Mouse (Mus musculus) embryo, embryonic 10.5 days (tissue): Measurements from ENCODE around the gene Plpp7.

ENCODE experiments used
- DNase-seq: peaks from one replicate; pipeline ENCODE4 v3.0.0-alpha.2; 2015; ENCODE audit warnings: low spot score

Gene Plpp7

GRCm38 (mm10) chr2:32139377-32139776 is 44.0 kb downstream of the Plpp7 start:
- no peak for DNase-seq

GRCm38 (mm10) chr2:32140498-32140934 is 45.2 kb downstream of the Plpp7 start:
- no peak for DNase-seq

- DNase-seq: no peak
Observed at GRCm38 (mm10) chr2:32141602-32142001, 46.3 kb downstream of the Plpp7 start.

DNA sequence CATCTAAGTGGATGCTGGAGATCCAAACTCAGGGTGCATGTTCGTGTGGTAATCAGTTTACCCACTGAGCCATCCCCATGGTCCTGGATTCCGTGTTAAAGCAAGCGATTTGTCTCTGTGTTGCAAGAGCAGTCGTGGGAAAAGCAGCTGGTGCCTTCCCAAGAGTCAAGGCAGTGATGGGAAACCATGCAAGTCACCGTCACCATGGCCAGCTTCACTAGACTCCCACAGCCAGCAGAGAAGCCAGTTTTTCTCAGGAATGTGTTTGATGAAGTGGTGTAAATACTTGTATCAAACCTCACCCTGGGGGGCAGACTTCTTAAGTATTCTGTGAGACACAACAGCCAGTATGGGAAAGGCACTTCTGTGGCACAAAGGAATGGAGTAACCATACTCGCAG is 47.0 kb downstream of the Plpp7 start:
- DNase-seq: no peak

- no peak for DNase-seq
Observed at GRCm38 (mm10) chr2:32144633-32145032, 49.3 kb downstream of the Plpp7 start.

DNA sequence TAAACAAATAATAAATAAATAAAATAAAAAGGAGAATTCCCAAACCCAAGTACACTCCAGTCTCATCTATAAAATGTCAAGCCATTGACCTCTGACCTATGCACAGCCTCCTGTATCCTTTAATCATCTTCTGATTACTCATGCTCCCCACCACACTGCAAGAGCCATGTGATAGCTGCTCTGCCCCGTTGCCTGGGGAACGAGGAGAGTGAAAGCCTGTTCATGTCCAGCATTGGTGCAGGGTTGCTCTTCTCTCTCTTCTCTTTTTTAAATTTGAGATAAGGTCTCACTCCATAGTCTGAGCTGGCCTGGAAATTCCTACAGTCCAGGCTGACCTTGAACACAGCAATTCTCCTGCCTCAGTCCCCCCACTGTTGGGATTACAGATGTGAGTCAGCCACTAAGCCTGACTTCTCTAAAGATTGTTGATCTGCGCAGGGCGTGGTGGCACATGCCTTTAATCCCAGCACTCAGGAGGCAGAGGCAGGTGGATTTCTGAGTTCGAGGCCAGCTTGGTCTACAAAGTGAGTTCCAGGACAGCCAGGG is 51.4 kb downstream of the Plpp7 start:
- DNase-seq: peak; percentile 25

DNA sequence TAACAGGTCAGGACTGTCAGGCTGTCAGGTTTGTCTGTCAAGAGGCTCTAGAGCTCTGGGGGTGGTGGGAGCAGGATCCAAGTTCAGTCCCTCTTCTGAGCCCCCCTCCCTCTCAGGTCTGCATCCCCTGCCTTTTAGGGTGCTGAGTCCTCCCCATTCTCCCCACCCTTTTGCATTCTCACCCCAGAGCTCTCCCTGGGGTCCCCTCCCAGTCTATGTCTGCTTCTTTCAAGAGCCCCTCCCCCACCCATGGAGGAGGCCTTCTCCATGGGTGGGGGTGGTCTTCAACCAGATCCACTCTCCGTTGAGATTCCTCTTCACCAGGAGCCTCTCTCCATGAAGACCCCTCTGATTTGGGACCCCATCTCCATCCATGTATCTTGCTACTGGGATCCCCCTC is 54.8 kb downstream of the Plpp7 start:
- DNase-seq: no peak

- no peak for DNase-seq
Observed at GRCm38 (mm10) chr2:32150562-32150923, 55.2 kb downstream of the Plpp7 start.

- DNase-seq: peak; percentile 78
Observed at GRCm38 (mm10) chr2:32150924-32151659, 55.8 kb downstream of the Plpp7 start, which contains the start of gene Prrc2b. TSS of gene Prrc2b (plus strand) at chr2:32151082.

GRCm38 (mm10) chr2:32151660-32152366 is 56.5 kb downstream of the Plpp7 start:
- peak; percentile 77 for DNase-seq

- DNase-seq: no peak
Observed at GRCm38 (mm10) chr2:32152367-32153034, 57.2 kb downstream of the Plpp7 start.

DNA sequence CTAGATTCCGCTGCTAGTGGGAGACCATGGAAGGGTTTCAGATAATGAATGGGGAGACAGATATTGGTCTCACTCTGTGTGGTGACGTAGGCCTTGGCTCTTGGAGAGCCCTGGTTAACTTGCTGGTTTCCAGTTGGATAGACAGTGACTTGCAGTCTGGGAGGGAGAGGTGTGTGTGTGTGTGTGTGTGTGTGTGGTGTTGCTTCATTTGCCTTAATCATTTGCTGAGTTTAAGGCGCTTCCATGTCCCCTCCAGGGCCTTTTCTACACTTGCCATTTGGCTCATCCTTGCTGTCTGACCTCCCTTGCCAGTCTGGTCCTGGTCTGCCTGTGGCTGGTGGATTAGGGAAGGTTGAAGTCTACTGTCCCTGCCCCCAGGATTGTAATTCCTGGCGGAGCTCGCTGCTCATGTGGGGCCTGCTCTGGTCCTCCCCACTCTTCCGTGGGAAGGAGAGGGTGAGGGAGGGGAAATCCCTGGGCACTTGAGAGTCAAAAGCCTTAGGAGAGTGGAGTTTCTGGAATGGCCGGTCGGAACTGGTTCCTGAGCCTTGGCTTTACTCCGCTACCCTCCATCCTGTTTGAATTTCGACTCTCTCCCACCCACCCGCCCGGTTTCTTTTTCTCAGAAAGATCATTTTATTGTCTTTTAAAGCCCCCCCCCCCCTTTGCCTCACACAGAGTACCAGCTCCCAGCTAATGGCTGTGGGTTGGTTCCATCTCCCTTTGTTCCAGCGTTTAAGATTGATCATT is 57.9 kb downstream of the Plpp7 start:
- peak; percentile 59 for DNase-seq

- DNase-seq: no peak
Observed at GRCm38 (mm10) chr2:32153791-32154119, 58.4 kb downstream of the Plpp7 start.

DNA sequence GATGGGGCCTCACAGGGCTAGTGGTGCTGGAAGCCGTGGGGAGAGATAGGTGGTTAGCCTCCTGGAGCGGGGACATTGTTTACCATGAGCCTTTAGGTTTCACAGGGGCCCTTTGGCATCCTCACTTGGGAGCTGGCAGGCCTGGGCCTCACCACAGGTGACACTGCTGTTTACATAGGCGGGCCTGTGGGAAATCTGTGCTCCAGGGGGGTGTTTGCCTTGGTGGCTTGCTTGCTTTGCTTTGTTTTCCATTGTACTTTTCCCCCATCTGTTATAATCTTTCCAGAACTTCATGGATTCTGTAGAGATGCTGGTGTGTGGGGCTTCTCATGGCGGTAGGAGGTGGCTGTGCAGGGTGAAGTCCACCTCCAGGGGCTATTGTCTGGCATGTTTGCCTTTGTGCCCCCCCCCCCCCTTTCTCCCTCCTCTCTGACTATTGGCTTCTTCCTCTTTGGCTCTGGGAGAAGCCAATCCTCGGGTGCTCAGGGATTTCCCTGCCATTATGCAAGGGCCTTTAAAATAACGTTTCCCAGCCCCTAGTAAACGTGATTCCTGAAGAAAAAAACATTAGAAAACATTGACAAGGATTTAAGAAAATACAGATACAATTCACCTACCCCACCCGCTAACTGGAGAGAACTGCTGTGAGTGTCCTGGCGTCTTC is 59.1 kb downstream of the Plpp7 start:
- DNase-seq: no peak

GRCm38 (mm10) chr2:32154998-32155541 is 59.7 kb downstream of the Plpp7 start:
- no peak for DNase-seq

- DNase-seq: no peak
Observed at GRCm38 (mm10) chr2:32155614-32156013, 60.3 kb downstream of the Plpp7 start.

- DNase-seq: no peak
Observed at GRCm38 (mm10) chr2:32156645-32157044, 61.3 kb downstream of the Plpp7 start.

- no peak for DNase-seq
Observed at GRCm38 (mm10) chr2:32157328-32157727, 62.0 kb downstream of the Plpp7 start.

DNA sequence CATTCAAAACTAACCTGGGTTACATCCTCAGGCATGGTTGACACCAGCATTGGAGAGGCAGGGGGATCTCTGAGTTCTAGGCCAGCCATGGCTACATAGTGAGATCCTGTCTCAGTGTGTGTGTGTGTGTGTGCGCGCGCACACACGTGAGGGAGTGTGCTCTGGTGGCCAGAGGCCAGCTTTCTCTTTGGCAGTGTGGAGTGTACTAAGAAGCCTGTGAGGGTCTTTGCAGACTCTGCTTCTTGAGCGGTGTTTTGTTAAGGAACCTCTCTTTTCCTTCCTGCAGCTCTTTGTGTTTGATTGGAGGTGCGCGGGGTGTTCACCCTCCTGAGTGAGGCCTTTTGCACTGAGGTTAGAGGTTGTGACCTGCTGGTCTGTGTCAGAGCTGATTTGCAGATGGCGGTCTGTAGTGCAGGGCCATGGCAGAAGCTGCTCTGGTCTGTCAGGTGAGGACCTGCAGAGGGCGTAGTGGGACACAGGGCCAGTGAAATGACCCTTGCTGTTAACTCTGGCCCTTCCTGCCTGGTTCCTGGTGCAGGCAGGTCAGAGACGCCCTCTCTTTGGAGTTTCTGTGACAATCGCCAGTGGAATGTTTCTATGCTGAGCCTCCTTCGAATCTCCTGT is 63.4 kb downstream of the Plpp7 start:
- no peak for DNase-seq
